Mouse (Mus musculus): Measurements from ENCODE around the gene Hrasls.

DNA sequence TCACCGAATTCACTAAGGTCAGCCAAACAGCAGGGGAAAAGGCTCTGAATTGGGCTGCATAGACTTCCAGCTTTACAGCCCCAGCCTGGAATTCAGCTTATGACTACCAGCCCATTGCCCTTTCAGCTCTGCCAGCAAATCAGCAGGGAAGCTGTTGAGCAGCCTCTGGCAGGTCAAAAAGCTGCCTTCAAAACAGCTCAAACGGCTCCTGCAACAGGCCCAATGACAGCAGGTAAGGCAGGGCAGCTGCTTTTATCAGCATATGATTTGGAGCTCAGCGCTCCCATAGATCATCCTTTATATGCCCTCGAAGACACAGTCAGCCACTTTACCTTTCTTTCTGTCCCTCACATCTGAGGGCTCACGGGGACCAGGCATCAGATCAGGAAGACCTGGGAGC, 16.6 kb upstream of the Hrasls start:
- TF ChIP-seq CTCF (IDR thresholded peaks at IDR 0.05; ENCODE audit: low read depth) (no peak), EP300 (IDR thresholded peaks at IDR 0.05; ENCODE audit: low read depth) (no peak)

Measured in heart, postnatal 0 days (tissue).